Mouse (Mus musculus) CH12.LX (cell line): ENCODE measurements around the gene Rai14. TPM values are rescaled to one million over a fixed set of nuclear protein-coding genes. Genes with fewer than 3 reads are reported as not detected.

Experiments
- DNase-seq: peaks from one replicate; pipeline ENCODE4 v3.0.0-alpha.2; 2013; ENCODE audit errors: extremely low read depth
- H3K27ac ChIP-seq: 2 replicates; pipeline ENCODE4 v1.5.1; 2012; ENCODE audit warnings: low read depth, mild to moderate bottlenecking, control low read depth, moderate library complexity; ENCODE audit not compliant: insufficient read depth
- H3K27me3 ChIP-seq: replicated peaks from 2 replicates; pipeline ENCODE3; 2012; ENCODE audit warnings: inconsistent platforms
- H3K36me3 ChIP-seq, 2 experiments: replicated peaks in 1 of 2; 2 replicates each; pipeline versions ENCODE3 to v1.6.1; 2012; ENCODE audit warnings: inconsistent platforms in 1 of 2, low read length in 1 of 2, mild to moderate bottlenecking in 1 of 2, mixed read lengths in 1 of 2, moderate library complexity in 1 of 2; ENCODE audit not compliant: control insufficient read depth in 1 of 2, insufficient read depth in 1 of 2
- H3K4me1 ChIP-seq, 2 experiments: 2 replicates each; pipeline ENCODE4 v1.6.1; 2012; ENCODE audit warnings: inconsistent platforms in 1 of 2, moderate library complexity in 1 of 2; ENCODE audit not compliant: insufficient read depth in 2 of 2, control insufficient read depth in 1 of 2
- H3K4me2 ChIP-seq: 2 replicates; pipeline ENCODE4 v1.6.1; 2012; ENCODE audit warnings: low read depth, mild to moderate bottlenecking, control low read depth; ENCODE audit not compliant: poor library complexity, insufficient read depth, severe bottlenecking
- H3K4me3 ChIP-seq, 3 experiments: fragments of 150-350 bp in 1 of 3; sonication (generic) in 1 of 3; replicated peaks in 1 of 3; 2 replicates each; pipeline versions ENCODE3 to v1.5.1; 2011 to 2012; ENCODE audit warnings: low read depth in 2 of 3, low read length in 2 of 3, mild to moderate bottlenecking in 2 of 3, moderate library complexity in 2 of 3, control low read depth in 1 of 3, improper control_type of control experiment in 1 of 3, inconsistent platforms in 1 of 3, mixed read lengths in 1 of 3; ENCODE audit not compliant: poor library complexity in 1 of 3
- H3K79me2 ChIP-seq: replicated peaks from 2 replicates; pipeline ENCODE4 v1.6.1; 2012; ENCODE audit warnings: mild to moderate bottlenecking, moderate library complexity; ENCODE audit not compliant: control insufficient read depth, poor library complexity, insufficient read depth, severe bottlenecking; ENCODE audit errors: extremely low read depth
- H3K9ac ChIP-seq: 2 replicates; pipeline ENCODE4 v1.6.1; 2012; ENCODE audit warnings: low read depth, mild to moderate bottlenecking, control low read depth, moderate library complexity; ENCODE audit not compliant: insufficient read depth
- H3K9me3 ChIP-seq: replicated peaks from 2 replicates; pipeline ENCODE3; 2012; ENCODE audit warnings: low read length, inconsistent platforms, mixed read lengths
- CHD2 ChIP-seq: IDR thresholded peaks from 2 replicates; pipeline ENCODE4 v1.6.1; 2011; ENCODE audit warnings: low read length, improper control_type of control experiment
- E2F4 ChIP-seq: IDR thresholded peaks from 2 replicates; pipeline ENCODE4 v1.6.1; 2011; ENCODE audit warnings: low read depth, low read length, improper control_type of control experiment; ENCODE audit not compliant: insufficient replicate concordance
- ELF1 ChIP-seq: IDR thresholded peaks from 2 replicates; pipeline ENCODE4 v1.6.1; 2014; ENCODE audit warnings: low read depth, mild to moderate bottlenecking, inconsistent platforms, low read length, improper control_type of control experiment
- GABPA ChIP-seq: IDR thresholded peaks from 2 replicates; pipeline ENCODE4 v1.6.1; 2012; ENCODE audit warnings: low read depth, low read length, improper control_type of control experiment, inconsistent platforms; ENCODE audit not compliant: insufficient replicate concordance
- HCFC1 ChIP-seq: IDR thresholded peaks from 2 replicates; pipeline ENCODE4 v1.6.1; 2012; ENCODE audit warnings: low read depth, mild to moderate bottlenecking, inconsistent platforms, low read length, improper control_type of control experiment
- JUND ChIP-seq: conservative IDR thresholded peaks from 2 replicates; pipeline ENCODE4 v1.6.1; 2011; ENCODE audit warnings: low read depth, low read length, improper control_type of control experiment
- KAT2A ChIP-seq: IDR thresholded peaks from 2 replicates; pipeline ENCODE4 v1.6.1; 2012; ENCODE audit warnings: low read length, improper control_type of control experiment, inconsistent platforms; ENCODE audit not compliant: insufficient replicate concordance
- MXI1 ChIP-seq: IDR thresholded peaks from 2 replicates; pipeline ENCODE4 v1.6.1; 2011; ENCODE audit warnings: mild to moderate bottlenecking, low read depth, low read length, improper control_type of control experiment
- MYC ChIP-seq: IDR thresholded peaks from 2 replicates; pipeline ENCODE4 v1.6.1; 2011; ENCODE audit warnings: low read depth, mild to moderate bottlenecking, improper control_type of control experiment, low read length
- NELFE ChIP-seq: IDR thresholded peaks from 2 replicates; pipeline ENCODE4 v1.6.1; 2011; ENCODE audit warnings: low read depth, low read length, improper control_type of control experiment
- NRF1 ChIP-seq: IDR thresholded peaks from 2 replicates; pipeline ENCODE4 v1.6.1; 2014; ENCODE audit warnings: low read depth, mild to moderate bottlenecking, inconsistent platforms, low read length, improper control_type of control experiment, moderate library complexity
- PAX5 ChIP-seq: IDR thresholded peaks from 2 replicates; pipeline ENCODE4 v1.6.1; 2012; ENCODE audit warnings: low read length, inconsistent platforms, mixed read lengths
- POLR2A ChIP-seq: IDR thresholded peaks from 2 replicates; pipeline ENCODE4 v1.6.1; 2011; ENCODE audit warnings: low read depth, mild to moderate bottlenecking, improper control_type of control experiment, low read length
- SMC3 ChIP-seq: IDR thresholded peaks from 2 replicates; pipeline ENCODE4 v1.6.1; 2011; ENCODE audit warnings: low read depth, low read length, improper control_type of control experiment
- USF1 ChIP-seq: IDR thresholded peaks from 2 replicates; pipeline ENCODE4 v1.6.1; 2014; ENCODE audit warnings: low read depth, mild to moderate bottlenecking, inconsistent platforms, low read length, improper control_type of control experiment
- USF2 ChIP-seq: conservative IDR thresholded peaks from 2 replicates; pipeline ENCODE4 v1.6.1; 2011; ENCODE audit warnings: low read depth, low read length, improper control_type of control experiment
- ZKSCAN1 ChIP-seq: IDR thresholded peaks from 2 replicates; pipeline ENCODE4 v1.6.1; 2012; ENCODE audit warnings: low read depth, inconsistent platforms, low read length, improper control_type of control experiment, borderline replicate concordance
- dilution Hi-C: fragments of 300-500 bp; cut with MboI; formaldehyde crosslinking; loops from 2 replicates; pipeline ENCODE4 v1.14.3; 2020; ENCODE audit warnings: low sequenced_read_pairs; ENCODE audit not compliant: extremely low pct_unique_long_range_greater_than_20kb, extremely low pct_ligation_motif_present
- in situ Hi-C: fragments of 300-500 bp; cut with MboI; formaldehyde crosslinking; loops from 3 replicates; pipeline ENCODE4 v1.14.3; 2019; ENCODE audit warnings: low sequenced_read_pairs, low pct_ligation_motif_present, low pct_unique_long_range_greater_than_20kb, mixed read lengths
- polyA plus RNA-seq: library from polyadenylated mRNA; unstranded; fragments of >175 nt; gene quantifications from 2 replicates; pipeline ENCODE4 v1.2.1, GENCODE M21; 2012; ENCODE audit warnings: low read depth; ENCODE audit not compliant: insufficient read length
- total RNA-seq, 2 experiments: library from RNA; depleted of rRNA; stranded (reverse); fragments of 300-350 nt in 1 of 2; fragments of >200 nt in 1 of 2; gene quantifications; 2 replicates each; pipeline ENCODE4 v1.2.3; 2012 to 2014

Rai14 gene
- total and polyA plus RNA-seq, 3 experiments, result 7.5 to 14.1 (median 9.6) TPM

- Histone ChIP-seq H3K9me3 (peaks cover 5% of the 10 kb centered on the region), H3K27me3 (no peaks in the 10 kb centered on the region), H3K79me2 (no peaks in the 10 kb centered on the region), H3K4me3 (no peak overlapping the region), H3K27ac (no peak overlapping the region), H3K9ac (no peak overlapping the region), H3K4me1 (no peaks in the 10 kb centered on the region), H3K4me2 (no peak overlapping the region), H3K36me3 (peaks cover 0 to 23% of the 10 kb centered on the region in 2 experiments)
- dilution Hi-C loops (no loop called here), in situ Hi-C loops (no loop called here)
- no peak for TF ChIP-seq USF2
- no peak for TF ChIP-seq POLR2A
- TF ChIP-seq MYC, result no peak
- no peak for TF ChIP-seq MXI1
- TF ChIP-seq USF1, result no peak
- no peak for TF ChIP-seq ELF1
- no peak for TF ChIP-seq HCFC1
- TF ChIP-seq NRF1, result no peak
- no peak for TF ChIP-seq GABPA
- DNase-seq, result no peak
These were observed 98.4 kb downstream of the Rai14 start for GRCm38 (mm10) chr15:10616001-10616400.

DNA sequence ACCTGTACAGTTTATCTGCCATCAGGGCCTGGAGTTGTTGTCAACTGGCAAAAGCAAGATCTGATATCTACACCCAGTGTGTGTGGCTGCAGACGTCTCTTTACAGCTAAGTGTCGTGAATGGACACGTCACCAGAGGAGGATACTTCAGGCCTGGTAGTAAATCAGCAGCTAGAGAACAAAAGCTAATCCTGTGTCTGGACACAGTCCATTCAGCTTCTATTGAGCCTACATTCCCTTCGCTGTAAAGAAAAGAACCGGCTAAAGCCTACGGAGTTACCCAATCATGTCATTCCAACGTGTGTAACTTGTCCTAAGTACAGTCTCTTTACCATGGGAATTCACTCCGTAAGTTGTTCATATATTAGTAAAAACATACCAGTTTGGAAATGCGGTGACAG lies 103.4 kb downstream of the Rai14 start:
- no peaks in the 10 kb centered on the region for H3K4me1 ChIP-seq
- no peak for TF ChIP-seq NELFE
- TF ChIP-seq CHD2, result no peak
- no peak for TF ChIP-seq E2F4
- no peak for TF ChIP-seq MYC
- no peak for TF ChIP-seq KAT2A
- no peak for TF ChIP-seq ZKSCAN1
- TF ChIP-seq SMC3, result no peak
- no peak for TF ChIP-seq MXI1
- TF ChIP-seq JUND, result no peak
- TF ChIP-seq PAX5, result no peak
- H3K27me3 ChIP-seq, result no peaks in the 10 kb centered on the region
- no peak overlapping the region for H3K9ac ChIP-seq
- in situ Hi-C loops, result no loop called here
- H3K4me2 ChIP-seq, result no peak overlapping the region
- peaks cover 2 to 22% of the 10 kb centered on the region in 2 experiments for H3K36me3 ChIP-seq
- no peak for DNase-seq
- H3K27ac ChIP-seq, result no peak overlapping the region
- no peaks in the 10 kb centered on the region for H3K9me3 ChIP-seq
- dilution Hi-C loops, result no loop called here
- H3K79me2 ChIP-seq, result no peaks in the 10 kb centered on the region
- no peak overlapping the region for H3K4me3 ChIP-seq
